Mouse (Mus musculus): ENCODE measurements around the gene Vmn2r92. TPM values are rescaled to one million over a fixed set of nuclear protein-coding genes. Genes with fewer than 3 reads are reported as not detected.
"Not testable (repeated sequence)": the region's sequence is repeated elsewhere in the genome, so short reads cannot be mapped to it uniquely, and the experiment has no call there.

Vmn2r92 gene
- polyA plus RNA-seq (2014; fragmentation: Nextera tagmentation; extraction: Ambion mirVana): not detected in 2 replicates

GRCm38 (mm10) chr17:18151587-18151986 is at the start of gene Vmn2r92:
Gene Vmn2r92, plus strand, starts transcription at chr17:18151887.
- not testable (repeated sequence) for H3K4me1 ChIP-seq (replicated peaks; ENCODE audit: control insufficient read depth, insufficient read depth, low read length); H3K9me3 ChIP-seq (ENCODE audit: control insufficient read depth, low read length); ATAC-seq (replicated peaks; ENCODE audit: low FRiP score, low TSS enrichment, low read depth); DNase-seq (ENCODE audit: low spot score); H3K9ac ChIP-seq (ENCODE audit: low read length); H3K4me3 ChIP-seq (ENCODE audit: low read depth, low read length); H3K4me2 ChIP-seq (ENCODE audit: low read length); H3K27me3 ChIP-seq (replicated peaks; ENCODE audit: control insufficient read depth, insufficient read depth, low read length); H3K27ac ChIP-seq (ENCODE audit: low read depth); H3K36me3 ChIP-seq (ENCODE audit: control insufficient read depth, insufficient read depth, low read length)
- 65% methylated on average over 1 of the region's 1 CpGs for WGBS

- H3K4me1 ChIP-seq (replicated peaks; ENCODE audit: control insufficient read depth, insufficient read depth, low read length); H3K36me3 ChIP-seq (ENCODE audit: control insufficient read depth, insufficient read depth, low read length); H3K4me2 ChIP-seq (ENCODE audit: low read length); H3K27ac ChIP-seq (ENCODE audit: low read depth); H3K27me3 ChIP-seq (replicated peaks; ENCODE audit: control insufficient read depth, insufficient read depth, low read length); ATAC-seq (replicated peaks; ENCODE audit: low FRiP score, low TSS enrichment, low read depth); H3K9ac ChIP-seq (ENCODE audit: low read length); H3K4me3 ChIP-seq (ENCODE audit: low read depth, low read length); H3K9me3 ChIP-seq (ENCODE audit: control insufficient read depth, low read length); DNase-seq (ENCODE audit: low spot score): not testable (repeated sequence)
- WGBS: 92% methylated on average over 3 of the region's 3 CpGs
Measured at GRCm38 (mm10) chr17:18102265-18102664, 49.4 kb upstream of the Vmn2r92 start.

DNA sequence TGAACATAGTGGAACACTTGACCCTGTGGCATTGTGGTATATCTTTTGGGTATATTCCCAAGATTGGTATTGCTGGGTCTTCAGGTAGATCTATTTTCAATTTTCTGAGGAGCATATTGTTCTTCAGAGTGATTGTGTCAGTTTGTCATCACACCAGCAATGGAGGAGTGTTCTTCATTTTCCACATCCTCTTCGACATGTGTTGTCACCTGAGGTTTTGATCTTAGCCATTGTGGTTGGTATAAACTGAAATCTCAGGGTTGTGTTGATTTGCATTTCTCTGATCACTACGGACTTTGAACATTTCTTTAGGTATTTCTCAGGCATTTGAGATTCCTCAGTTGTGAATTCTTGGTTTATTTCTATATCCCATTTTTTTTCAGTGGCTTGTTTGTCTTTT is 9.5 kb downstream of the Vmn2r92 start:
- H3K4me3 ChIP-seq (ENCODE audit: low read depth, low read length); H3K4me2 ChIP-seq (ENCODE audit: low read length); H3K27ac ChIP-seq (ENCODE audit: low read depth); ATAC-seq (replicated peaks; ENCODE audit: low FRiP score, low TSS enrichment, low read depth); H3K9me3 ChIP-seq (ENCODE audit: control insufficient read depth, low read length); DNase-seq (ENCODE audit: low spot score); H3K36me3 ChIP-seq (ENCODE audit: control insufficient read depth, insufficient read depth, low read length); H3K27me3 ChIP-seq (replicated peaks; ENCODE audit: control insufficient read depth, insufficient read depth, low read length); H3K9ac ChIP-seq (ENCODE audit: low read length); H3K4me1 ChIP-seq (replicated peaks; ENCODE audit: control insufficient read depth, insufficient read depth, low read length): not testable (repeated sequence)
- WGBS: 72% methylated on average over 2 of the region's 2 CpGs

- H3K4me2 ChIP-seq (ENCODE audit: low read length): no peak overlapping the region
- 81% methylated on average over 1 of the region's 1 CpGs for WGBS
- H3K27ac ChIP-seq (ENCODE audit: low read depth): no peak overlapping the region
- H3K9ac ChIP-seq (ENCODE audit: low read length): no peak overlapping the region
- ATAC-seq (replicated peaks; ENCODE audit: low FRiP score, low TSS enrichment, low read depth) (no peak), DNase-seq (ENCODE audit: low spot score) (no peak)
- no peaks in the 10 kb centered on the region for H3K9me3 ChIP-seq (ENCODE audit: control insufficient read depth, low read length)
- H3K4me3 ChIP-seq (ENCODE audit: low read depth, low read length): no peak overlapping the region
- H3K36me3 ChIP-seq (ENCODE audit: control insufficient read depth, insufficient read depth, low read length): no peaks in the 10 kb centered on the region
- no peaks in the 10 kb centered on the region for H3K4me1 ChIP-seq (replicated peaks; ENCODE audit: control insufficient read depth, insufficient read depth, low read length)
- H3K27me3 ChIP-seq (replicated peaks; ENCODE audit: control insufficient read depth, insufficient read depth, low read length): no peaks in the 10 kb centered on the region
Measured at GRCm38 (mm10) chr17:18189732-18190131, 38.0 kb downstream of the Vmn2r92 start.

- H3K4me2 ChIP-seq (ENCODE audit: low read length): no peak overlapping the region
- H3K27me3 ChIP-seq (replicated peaks; ENCODE audit: control insufficient read depth, insufficient read depth, low read length): no peaks in the 10 kb centered on the region
- H3K9me3 ChIP-seq (ENCODE audit: control insufficient read depth, low read length): 0 out of 2 replicates have a peak, but pooled peaks cover 5% of the 10 kb centered on the region
- DNase-seq (ENCODE audit: low spot score) (no peak), ATAC-seq (replicated peaks; ENCODE audit: low FRiP score, low TSS enrichment, low read depth) (no peak)
- H3K4me3 ChIP-seq (ENCODE audit: low read depth, low read length): no peak overlapping the region
- H3K36me3 ChIP-seq (ENCODE audit: control insufficient read depth, insufficient read depth, low read length): no peaks in the 10 kb centered on the region
- H3K27ac ChIP-seq (ENCODE audit: low read depth): no peak overlapping the region
- H3K9ac ChIP-seq (ENCODE audit: low read length): no peak overlapping the region
- H3K4me1 ChIP-seq (replicated peaks; ENCODE audit: control insufficient read depth, insufficient read depth, low read length): no peaks in the 10 kb centered on the region
Measured at GRCm38 (mm10) chr17:18221300-18221699, 69.6 kb downstream of the Vmn2r92 start.

DNA sequence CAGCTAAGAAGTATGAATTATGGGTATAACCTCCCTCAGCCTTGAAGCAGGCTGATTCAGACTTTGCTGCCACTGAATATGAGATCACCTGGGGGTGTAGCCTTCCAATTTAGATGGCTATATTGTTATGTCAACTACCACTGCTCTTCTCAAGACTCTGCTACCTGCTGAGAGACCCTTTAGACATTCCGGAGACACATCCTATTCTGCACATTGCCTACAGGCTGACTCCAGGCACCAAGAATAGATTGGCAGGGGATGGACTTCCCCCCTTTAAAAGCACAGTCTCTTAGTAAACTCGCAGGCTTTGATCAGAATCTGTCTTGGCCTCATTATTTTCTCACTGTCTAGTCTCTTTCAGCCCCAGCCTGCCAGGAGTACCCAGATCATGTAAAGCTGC is 80.3 kb downstream of the Vmn2r92 start:
- no peak overlapping the region for H3K9ac ChIP-seq (ENCODE audit: low read length)
- H3K9me3 ChIP-seq (ENCODE audit: control insufficient read depth, low read length): no peaks in the 10 kb centered on the region
- no peaks in the 10 kb centered on the region for H3K36me3 ChIP-seq (ENCODE audit: control insufficient read depth, insufficient read depth, low read length)
- no peaks in the 10 kb centered on the region for H3K4me1 ChIP-seq (replicated peaks; ENCODE audit: control insufficient read depth, insufficient read depth, low read length)
- H3K27me3 ChIP-seq (replicated peaks; ENCODE audit: control insufficient read depth, insufficient read depth, low read length): no peaks in the 10 kb centered on the region
- no peak overlapping the region for H3K27ac ChIP-seq (ENCODE audit: low read depth)
- ATAC-seq (replicated peaks; ENCODE audit: low FRiP score, low TSS enrichment, low read depth) (no peak), DNase-seq (ENCODE audit: low spot score) (no peak)
- WGBS: 78% methylated on average over 2 of the region's 2 CpGs
- no peak overlapping the region for H3K4me2 ChIP-seq (ENCODE audit: low read length)
- H3K4me3 ChIP-seq (ENCODE audit: low read depth, low read length): no peak overlapping the region

DNA sequence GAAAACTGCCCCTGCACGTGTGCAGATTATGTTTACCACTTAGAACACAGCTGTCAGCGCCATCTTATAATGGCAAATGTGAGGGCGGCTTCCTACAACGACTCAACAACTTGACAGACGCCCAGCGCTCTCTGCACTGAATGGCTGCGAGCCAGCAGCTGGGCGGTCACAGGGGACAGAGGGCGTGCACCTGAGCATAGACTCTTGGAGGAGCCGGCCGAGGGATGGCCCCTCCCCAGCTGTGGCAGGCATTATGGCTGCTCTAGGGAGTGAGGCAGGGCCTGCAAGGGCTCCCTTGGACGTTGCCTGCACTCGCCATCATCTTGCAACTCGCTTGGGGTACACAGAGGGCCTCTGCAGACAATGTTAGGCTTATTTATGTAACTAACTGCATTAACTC is 85.2 kb downstream of the Vmn2r92 start:
- H3K27ac ChIP-seq (ENCODE audit: low read depth): no peak overlapping the region
- ATAC-seq (replicated peaks; ENCODE audit: low FRiP score, low TSS enrichment, low read depth) (no peak), DNase-seq (ENCODE audit: low spot score) (no peak)
- no peaks in the 10 kb centered on the region for H3K27me3 ChIP-seq (replicated peaks; ENCODE audit: control insufficient read depth, insufficient read depth, low read length)
- no peak overlapping the region for H3K4me3 ChIP-seq (ENCODE audit: low read depth, low read length)
- 83% methylated on average over 13 of the region's 14 CpGs for WGBS
- no peaks in the 10 kb centered on the region for H3K36me3 ChIP-seq (ENCODE audit: control insufficient read depth, insufficient read depth, low read length)
- H3K4me1 ChIP-seq (replicated peaks; ENCODE audit: control insufficient read depth, insufficient read depth, low read length): no peaks in the 10 kb centered on the region
- H3K4me2 ChIP-seq (ENCODE audit: low read length): no peak overlapping the region
- H3K9me3 ChIP-seq (ENCODE audit: control insufficient read depth, low read length): no peaks in the 10 kb centered on the region
- H3K9ac ChIP-seq (ENCODE audit: low read length): no peak overlapping the region

Other genes starting within 250 kb of the Vmn2r92 start
- not detected in 2 replicates for gene Fpr-rs4, start 130.2 kb upstream of the Vmn2r92 start, polyA plus RNA-seq (2014; fragmentation: Nextera tagmentation; extraction: Ambion mirVana)
- gene Vmn2r124, start 102.5 kb upstream of the Vmn2r92 start, polyA plus RNA-seq (2014; fragmentation: Nextera tagmentation; extraction: Ambion mirVana): not detected in 2 replicates
- gene Vmn2r91, start 66.9 kb upstream of the Vmn2r92 start, polyA plus RNA-seq (2014; fragmentation: Nextera tagmentation; extraction: Ambion mirVana): not detected in 2 replicates
- gene Vmn2r94, start 125.9 kb downstream of the Vmn2r92 start, polyA plus RNA-seq (2014; fragmentation: Nextera tagmentation; extraction: Ambion mirVana): not detected in 2 replicates
- gene Vmn2r93, start 146.2 kb downstream of the Vmn2r92 start, polyA plus RNA-seq (2014; fragmentation: Nextera tagmentation; extraction: Ambion mirVana): not detected in 2 replicates

Measured in intestine, embryonic 14.5 days (tissue).